Mouse (Mus musculus) liver, postnatal 0 days (tissue): Measurements from ENCODE around the gene Gm42669.

Source experiments
- CTCF ChIP-seq: sonication (generic); IDR thresholded peaks from 2 replicates; pipeline ENCODE4 v1.5.1; 2016; ENCODE audit warnings: antibody characterized with exemption, low read depth
- EP300 ChIP-seq: IDR thresholded peaks from 2 replicates; pipeline ENCODE4 v1.6.1; 2016; ENCODE audit warnings: antibody characterized with exemption, low read depth, mild to moderate bottlenecking

DNA sequence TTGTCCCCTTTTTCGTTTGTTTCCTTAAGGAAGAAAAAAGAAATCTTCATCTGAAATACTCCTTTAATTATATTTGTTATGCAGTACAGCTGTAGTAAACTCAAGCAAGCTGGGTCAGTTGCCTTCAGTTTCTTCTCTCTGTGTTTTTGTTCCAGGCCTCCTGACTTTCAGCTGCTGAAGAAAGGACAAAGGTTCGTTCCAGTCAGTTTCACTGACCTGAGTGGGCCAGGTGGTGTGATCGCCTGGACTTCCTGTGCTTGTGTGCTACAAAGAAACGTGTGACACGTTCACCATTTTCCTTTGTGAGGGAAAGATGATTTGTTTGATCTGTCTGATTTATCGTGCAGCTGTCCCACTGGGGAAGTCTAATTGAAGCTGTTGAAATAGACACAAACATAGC lies 110.6 kb downstream of the Gm42669 start:
- no peak for TF ChIP-seq CTCF
- TF ChIP-seq EP300 = no peak
